ENCODE assay signal across 8 mouse cellular contexts in genomic region chr17:25808789-25809605, GRCm38 (mm10). TPM values are rescaled to one million over a fixed set of nuclear protein-coding genes. Genes with fewer than 3 reads are reported as not detected.
DNase-seq lines count a peak whose midpoint lies in the region; ATAC-seq lines count a peak whose summit lies in the region.

Fbxl16 (plus strand) TSS chr17:25809085.

- peaks cover 20% of the 10 kb centered on the region for H3K27me3 ChIP-seq in forebrain, embryonic 12.5 days

- H3K4me1 ChIP-seq in forebrain, embryonic 12.5 days, result peaks cover 47% of the 10 kb centered on the region

- H3K9ac ChIP-seq in forebrain, embryonic 12.5 days, result peak within 1 kb of the TSS; percentile 97

- H3K27ac ChIP-seq in forebrain, embryonic 12.5 days, result peak within 1 kb of the TSS; percentile 97

- H3K4me2 ChIP-seq in forebrain, embryonic 12.5 days, result peak within 1 kb of the TSS; percentile 80

- ATAC-seq in forebrain, embryonic 12.5 days (ENCODE audit: low FRiP score), result peak; percentile 86
- no peak for ATAC-seq in megakaryocyte-erythroid progenitor cell, adult 5-6 weeks (replicated peaks; ENCODE audit: low FRiP score, low TSS enrichment, poor library complexity, severe bottlenecking)

- H3K4me3 ChIP-seq in forebrain, embryonic 12.5 days (replicated peaks), result peak within 1 kb of the TSS; percentile 85

- intact Hi-C loops in heart, postnatal 36 days (cut with DNase I), result no loop called here

- WGBS in forebrain, embryonic 12.5 days, result under 1% methylated on average over 76 of the region's 100 CpGs

- DNase-seq in ES-CJ7 (ENCODE audit: low read depth, low spot score), result peak; percentile 85
- peak; percentile 99 for DNase-seq in brain, adult 2 months (ENCODE audit: low read depth, low spot score)
- peak; percentile 55 to 64 for DNase-seq in heart, postnatal 36 days
- DNase-seq in layer of hippocampus, adult 8-10 months (ENCODE audit: low spot score in 2 of 2), result peak; percentile 86 to 87
- peak; percentile 74 to 77 for DNase-seq in lung, adult 18-20 months
- DNase-seq in retina, postnatal 1 day, result peak; percentile 95

- H3K9me3 ChIP-seq in forebrain, embryonic 12.5 days, result no peaks in the 10 kb centered on the region

- no peaks in the 10 kb centered on the region for H3K36me3 ChIP-seq in forebrain, embryonic 12.5 days (replicated peaks)

RNA-seq across cellular contexts. Expression of gene Fbxl16, which starts in this region (rescaled TPM):
- 21.0 and 23.7 TPM in 2 replicates for polyA plus RNA-seq in forebrain, embryonic 12.5 days (2016; fragmentation: Nextera tagmentation; extraction: Ambion mirVana)
- 1 to 10 TPM; 1.2 to 1.5 TPM for total RNA-seq in heart, postnatal 36 days (2021)
- total RNA-seq in layer of hippocampus, adult 8-10 months (2022), result 100 to 1,000 TPM; 532 to 577 (median 554) TPM
- 0.26 TPM in 1 of 2 replicates, not detected in the other for total RNA-seq in megakaryocyte-erythroid progenitor cell, adult 5-6 weeks (2014; fragmentation: Nextera tagmentation)
- total RNA-seq in megakaryocyte-erythroid progenitor cell, adult 5-6 weeks (2017), result not detected in 2 replicates

Comparison
In these comparisons a context has a peak if more than half of its experiments do, and no peak if none do; other contexts are left out.
1. RNA of gene Fbxl16 (total RNA-seq): 532 to 577 TPM in layer of hippocampus, adult 8-10 months; 1.2 to 1.5 TPM in heart, postnatal 36 days and 0.26 TPM in megakaryocyte-erythroid progenitor cell, adult 5-6 weeks; every median in the first group is over 100 times any median in the second.
2. Peak in every context shown above with its lines, with median percentiles within 50 percentile points of each other: DNase-seq.